Mouse (Mus musculus): ENCODE measurements around the gene Cmtm7.

DNA sequence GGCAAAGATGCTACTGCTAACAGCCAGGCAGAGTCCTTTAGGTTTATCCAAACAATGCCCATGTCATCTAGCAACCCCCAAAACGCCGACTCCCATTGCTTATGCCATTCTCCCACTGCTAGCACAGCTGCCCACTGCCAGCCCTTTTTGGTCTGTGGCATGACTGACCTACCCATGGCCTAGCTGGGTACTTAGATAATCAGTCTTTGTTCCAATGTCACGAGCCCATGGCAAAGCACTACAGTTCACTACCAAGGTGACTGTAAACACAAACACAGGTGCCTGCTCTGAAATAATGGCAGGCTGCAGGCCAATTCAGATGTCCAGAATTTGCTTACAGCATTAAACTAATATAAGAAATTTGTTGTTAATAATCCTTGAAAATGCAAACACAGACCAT is 37.3 kb upstream of the Cmtm7 start:
- TF ChIP-seq CTCF (conservative IDR thresholded peaks at IDR 0.05; ENCODE audit: low read length) (no peak), POU5F1 (IDR thresholded peaks at IDR 0.05; ENCODE audit: borderline replicate concordance, low read length) (no peak)

All from E14TG2a.4 (cell line).